Mouse (Mus musculus): ENCODE measurements around the gene Wdfy4. TPM values are rescaled to one million over a fixed set of nuclear protein-coding genes. Genes with fewer than 3 reads are reported as not detected.
A peak's percentile ranks its signal among the peaks of the same experiment; 100 is the strongest.

The Wdfy4 gene
- polyA plus RNA-seq, 1 experiment, result 92.6 TPM

- no peak overlapping the region for H3K27ac ChIP-seq (ENCODE audit: insufficient read depth, low read length)
- H3K4me1 ChIP-seq (ENCODE audit: control insufficient read depth, insufficient read depth, insufficient read length), result no peaks in the 10 kb centered on the region
- DNase-seq (ENCODE audit: low read depth in 1 of 2, low spot score in 2 of 2), result no peak
- TF ChIP-seq CTCF (IDR thresholded peaks at IDR 0.05; ENCODE audit: extremely low read depth, insufficient read depth, insufficient read length, insufficient replicate concordance), result no peak
- no peak for TF ChIP-seq POLR2A (IDR thresholded peaks at IDR 0.05; ENCODE audit: low read depth, low read length)
- no peak overlapping the region for H3K4me3 ChIP-seq (ENCODE audit: extremely low read depth, insufficient read depth, insufficient read length)
- no peaks in the 10 kb centered on the region for H3K27me3 ChIP-seq (ENCODE audit: control insufficient read depth, insufficient read depth, low read length)
- WGBS, result 90% methylated on average over 6 of the region's 6 CpGs
- H3K36me3 ChIP-seq (ENCODE audit: control insufficient read depth, insufficient read depth, low read length), result peaks cover 44% of the 10 kb centered on the region
These were observed 50.1 kb downstream of the Wdfy4 start for GRCm38 (mm10) chr14:33135170-33135569.

- DNase-seq (ENCODE audit: low read depth in 1 of 2, low spot score in 2 of 2), result no peak
- H3K27ac ChIP-seq (ENCODE audit: insufficient read depth, low read length), result no peak overlapping the region
- peaks cover 32% of the 10 kb centered on the region for H3K36me3 ChIP-seq (ENCODE audit: control insufficient read depth, insufficient read depth, low read length)
- TF ChIP-seq CTCF (IDR thresholded peaks at IDR 0.05; ENCODE audit: extremely low read depth, insufficient read depth, insufficient read length, insufficient replicate concordance) (no peak), POLR2A (IDR thresholded peaks at IDR 0.05; ENCODE audit: low read depth, low read length) (no peak)
- no peaks in the 10 kb centered on the region for H3K4me1 ChIP-seq (ENCODE audit: control insufficient read depth, insufficient read depth, insufficient read length)
- H3K27me3 ChIP-seq (ENCODE audit: control insufficient read depth, insufficient read depth, low read length), result no peaks in the 10 kb centered on the region
- WGBS, result 89% methylated on average over 7 of the region's 7 CpGs
- H3K4me3 ChIP-seq (ENCODE audit: extremely low read depth, insufficient read depth, insufficient read length), result no peak overlapping the region
These were observed 54.1 kb downstream of the Wdfy4 start for GRCm38 (mm10) chr14:33131044-33131758.

GRCm38 (mm10) chr14:33116590-33116989 lies 68.7 kb downstream of the Wdfy4 start:
- Histone ChIP-seq H3K27ac (ENCODE audit: insufficient read depth, low read length) (no peak overlapping the region), H3K4me1 (ENCODE audit: control insufficient read depth, insufficient read depth, insufficient read length) (no peaks in the 10 kb centered on the region), H3K27me3 (ENCODE audit: control insufficient read depth, insufficient read depth, low read length) (no peaks in the 10 kb centered on the region), H3K36me3 (ENCODE audit: control insufficient read depth, insufficient read depth, low read length) (peaks cover 23% of the 10 kb centered on the region), H3K4me3 (ENCODE audit: extremely low read depth, insufficient read depth, insufficient read length) (no peak overlapping the region)
- WGBS, result 65% methylated on average over 1 of the region's 1 CpGs
- DNase-seq (ENCODE audit: low read depth in 1 of 2, low spot score in 2 of 2), result no peak
- TF ChIP-seq CTCF (IDR thresholded peaks at IDR 0.05; ENCODE audit: extremely low read depth, insufficient read depth, insufficient read length, insufficient replicate concordance) (no peak), POLR2A (IDR thresholded peaks at IDR 0.05; ENCODE audit: low read depth, low read length) (no peak)

GRCm38 (mm10) chr14:33104809-33105208 lies 80.5 kb downstream of the Wdfy4 start:
- H3K27ac ChIP-seq (ENCODE audit: insufficient read depth, low read length), result no peak overlapping the region
- 87% methylated on average over 3 of the region's 3 CpGs for WGBS
- H3K36me3 ChIP-seq (ENCODE audit: control insufficient read depth, insufficient read depth, low read length), result peaks cover 57% of the 10 kb centered on the region

GRCm38 (mm10) chr14:33101609-33102008 lies 83.7 kb downstream of the Wdfy4 start:
- no peak for DNase-seq (ENCODE audit: low read depth in 1 of 2, low spot score in 2 of 2)
- H3K36me3 ChIP-seq (ENCODE audit: control insufficient read depth, insufficient read depth, low read length), result peaks cover 48% of the 10 kb centered on the region
- no peaks in the 10 kb centered on the region; the same call in 1 of the 2 replicates for H3K4me1 ChIP-seq (ENCODE audit: control insufficient read depth, insufficient read depth, insufficient read length)
- TF ChIP-seq CTCF (IDR thresholded peaks at IDR 0.05; ENCODE audit: extremely low read depth, insufficient read depth, insufficient read length, insufficient replicate concordance) (no peak), POLR2A (IDR thresholded peaks at IDR 0.05; ENCODE audit: low read depth, low read length) (no peak)
- H3K4me3 ChIP-seq (ENCODE audit: extremely low read depth, insufficient read depth, insufficient read length), result no peak overlapping the region
- no peaks in the 10 kb centered on the region for H3K27me3 ChIP-seq (ENCODE audit: control insufficient read depth, insufficient read depth, low read length)
- WGBS, result 62% methylated on average over 2 of the region's 2 CpGs
- H3K27ac ChIP-seq (ENCODE audit: insufficient read depth, low read length), result no peak overlapping the region

More at GRCm38 (mm10) chr14:33104809-33105208, 80.5 kb downstream of the Wdfy4 start:
- DNase-seq (ENCODE audit: low read depth in 1 of 2, low spot score in 2 of 2), result no peak
- H3K27me3 ChIP-seq (ENCODE audit: control insufficient read depth, insufficient read depth, low read length), result no peaks in the 10 kb centered on the region
- TF ChIP-seq POLR2A (IDR thresholded peaks at IDR 0.05; ENCODE audit: low read depth, low read length) (no peak), CTCF (IDR thresholded peaks at IDR 0.05; ENCODE audit: extremely low read depth, insufficient read depth, insufficient read length, insufficient replicate concordance) (no peak)
- no peaks in the 10 kb centered on the region for H3K4me1 ChIP-seq (ENCODE audit: control insufficient read depth, insufficient read depth, insufficient read length)
- H3K4me3 ChIP-seq (ENCODE audit: extremely low read depth, insufficient read depth, insufficient read length), result no peak overlapping the region

GRCm38 (mm10) chr14:33099926-33100325 lies 85.4 kb downstream of the Wdfy4 start:
- no peak overlapping the region for H3K4me3 ChIP-seq (ENCODE audit: extremely low read depth, insufficient read depth, insufficient read length)
- 57% methylated on average over 5 of the region's 5 CpGs for WGBS
- no peak for TF ChIP-seq CTCF (IDR thresholded peaks at IDR 0.05; ENCODE audit: extremely low read depth, insufficient read depth, insufficient read length, insufficient replicate concordance)
- no peak for TF ChIP-seq POLR2A (IDR thresholded peaks at IDR 0.05; ENCODE audit: low read depth, low read length)
- H3K36me3 ChIP-seq (ENCODE audit: control insufficient read depth, insufficient read depth, low read length), result peaks cover 47% of the 10 kb centered on the region
- H3K4me1 ChIP-seq (ENCODE audit: control insufficient read depth, insufficient read depth, insufficient read length), result no peaks in the 10 kb centered on the region; the same call in 1 of the 2 replicates
- H3K27ac ChIP-seq (ENCODE audit: insufficient read depth, low read length), result no peak overlapping the region
- no peaks in the 10 kb centered on the region for H3K27me3 ChIP-seq (ENCODE audit: control insufficient read depth, insufficient read depth, low read length)
- no peak for DNase-seq (ENCODE audit: low read depth in 1 of 2, low spot score in 2 of 2)

- TF ChIP-seq CTCF (IDR thresholded peaks at IDR 0.05; ENCODE audit: extremely low read depth, insufficient read depth, insufficient read length, insufficient replicate concordance) (no peak), POLR2A (IDR thresholded peaks at IDR 0.05; ENCODE audit: low read depth, low read length) (no peak)
- Histone ChIP-seq H3K4me1 (ENCODE audit: control insufficient read depth, insufficient read depth, insufficient read length) (no peaks in the 10 kb centered on the region; the same call in 1 of the 2 replicates), H3K4me3 (ENCODE audit: extremely low read depth, insufficient read depth, insufficient read length) (no peak overlapping the region), H3K27ac (ENCODE audit: insufficient read depth, low read length) (no peak overlapping the region), H3K27me3 (ENCODE audit: control insufficient read depth, insufficient read depth, low read length) (no peaks in the 10 kb centered on the region), H3K36me3 (ENCODE audit: control insufficient read depth, insufficient read depth, low read length) (peaks cover 49% of the 10 kb centered on the region)
- DNase-seq (ENCODE audit: low read depth in 1 of 2, low spot score in 2 of 2), result peak in 1 of 2 experiments; percentile 12
- WGBS, result 62% methylated on average over 7 of the region's 7 CpGs
These were observed 86.2 kb downstream of the Wdfy4 start for GRCm38 (mm10) chr14:33099111-33099510.
